Mouse (Mus musculus) T-helper 17 cell (primary cell): ENCODE data around the gene Hps5.
"Not testable (repeated sequence)": the region's sequence is repeated elsewhere in the genome, so short reads cannot be mapped to it uniquely, and the experiment has no call there.

Source experiments
- in situ Hi-C, 2 experiments: fragments of 300-600 bp; cut with MboI, MseI; formaldehyde crosslinking; loops; 1 replicate in 1 of 2; 2 replicates in 1 of 2; pipeline ENCODE4 v1.15.1; 2025; ENCODE audit warnings: high pct_unique_total_duplicates in 2 of 2

The Hps5 gene

GRCm38 (mm10) chr7:46745816-46746215 lies 50.0 kb downstream of the Hps5 start:
- in situ Hi-C loops, result no loop called here

- in situ Hi-C loops, result not testable (repeated sequence)
Observed at GRCm38 (mm10) chr7:46742880-46743279, 53.0 kb downstream of the Hps5 start, which contains the start of gene Saa1. Gene Saa1 (minus strand): TSS chr7:46742980.

- in situ Hi-C loops, result not testable (repeated sequence)
Observed at GRCm38 (mm10) chr7:46740041-46740440, 55.8 kb downstream of the Hps5 start.

- in situ Hi-C loops, result no loop called here
Observed at GRCm38 (mm10) chr7:46738561-46739460, 57.1 kb downstream of the Hps5 start.

- in situ Hi-C loops, result no loop called here
Observed at GRCm38 (mm10) chr7:46734983-46735382, 60.9 kb downstream of the Hps5 start.

- in situ Hi-C loops, result no loop called here
Observed at GRCm38 (mm10) chr7:46732458-46732857, 63.4 kb downstream of the Hps5 start, which contains the start of gene Saa4. Gene Saa4 (minus strand): TSS chr7:46732603.

- in situ Hi-C loops, result no loop called here
Observed at GRCm38 (mm10) chr7:46727584-46727983, 68.3 kb downstream of the Hps5 start.

- in situ Hi-C loops, result no loop called here
Observed at GRCm38 (mm10) chr7:46724396-46724795, 71.5 kb downstream of the Hps5 start.

GRCm38 (mm10) chr7:46723849-46724248 lies 72.0 kb downstream of the Hps5 start:
- in situ Hi-C loops, result no loop called here

GRCm38 (mm10) chr7:46723354-46723753 lies 72.5 kb downstream of the Hps5 start:
- in situ Hi-C loops, result no loop called here

GRCm38 (mm10) chr7:46720460-46720859 lies 75.4 kb downstream of the Hps5 start:
- in situ Hi-C loops, result no loop called here

- in situ Hi-C loops, result loop anchor here (10.0 kb wide), 2 partner anchors 685 to 695 kb away; partner anchors contain the start of genes Abcc6 (in 1 of the 2) and Nomo1 (in 1 of the 2)
Observed at GRCm38 (mm10) chr7:46719526-46719925, 76.3 kb downstream of the Hps5 start.

- in situ Hi-C loops, result loop anchor here (10.0 kb wide), 2 partner anchors 684 to 694 kb away; partner anchors contain the start of genes Abcc6 (in 1 of the 2) and Nomo1 (in 1 of the 2)
Observed at GRCm38 (mm10) chr7:46718591-46719270, 77.1 kb downstream of the Hps5 start.

- in situ Hi-C loops, result loop anchor here (10.0 kb wide), 2 partner anchors 682 to 692 kb away; partner anchors contain the start of genes Abcc6 (in 1 of the 2) and Nomo1 (in 1 of the 2)
Observed at GRCm38 (mm10) chr7:46716897-46717296, 79.0 kb downstream of the Hps5 start.

- in situ Hi-C loops, result loop anchor here (10.0 kb wide), 2 partner anchors 681 to 691 kb away; partner anchors contain the start of genes Abcc6 (in 1 of the 2) and Nomo1 (in 1 of the 2)
Observed at GRCm38 (mm10) chr7:46715600-46715999, 80.3 kb downstream of the Hps5 start, which contains the start of gene Saa3. Gene Saa3 (minus strand): TSS chr7:46715700.

- in situ Hi-C loops, result loop anchor here (10.0 kb wide), 2 partner anchors 680 to 690 kb away; partner anchors contain the start of genes Abcc6 (in 1 of the 2) and Nomo1 (in 1 of the 2)
Observed at GRCm38 (mm10) chr7:46714518-46714917, 81.3 kb downstream of the Hps5 start.

GRCm38 (mm10) chr7:46712250-46712649 lies 83.6 kb downstream of the Hps5 start:
- in situ Hi-C loops, result loop anchor here (10.0 kb wide), 2 partner anchors 677 to 687 kb away; partner anchors contain the start of genes Abcc6 (in 1 of the 2) and Nomo1 (in 1 of the 2)
